Comparison of ENCODE assay signal across 15 mouse cellular contexts in the genomic region with DNA sequence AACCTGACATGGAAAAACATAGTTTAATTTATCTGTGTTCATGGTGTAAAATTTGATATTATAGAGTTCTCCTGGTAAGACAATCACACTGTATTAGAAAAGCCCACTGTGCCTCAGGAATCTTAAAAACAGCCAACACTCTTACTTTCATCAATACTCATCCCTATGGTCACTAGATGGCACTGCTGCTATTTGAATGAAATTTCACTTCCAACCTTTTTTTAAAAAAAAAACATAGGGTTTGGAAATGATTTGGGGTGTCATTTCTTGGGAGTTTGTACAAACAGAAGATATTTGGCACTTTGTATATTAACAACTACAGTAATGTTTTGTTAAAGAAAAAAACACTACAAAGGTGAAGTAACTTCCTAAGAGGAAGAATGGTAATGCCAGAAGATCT. TPM values are rescaled to one million over a fixed set of nuclear protein-coding genes. Genes with fewer than 3 reads are reported as not detected.
DNase-seq lines count a peak whose midpoint lies in the region; ATAC-seq and TF ChIP-seq lines count a peak whose summit lies in the region.
"Had no signal": no experiment of that assay in that cellular context is flagged by ENCODE, and none has a peak within 500 bp of the region (broad histone marks: within the 10 kb centered on the region; RNA-seq: fewer than 3 reads in every experiment).

No protein-coding gene starts in this region.

- TF ChIP-seq CTCF in hindbrain, postnatal 0 days (IDR thresholded peaks at IDR 0.05; ENCODE audit: low read depth): peak; percentile 65
- no peak for TF ChIP-seq CTCF in brain, embryonic 14.5 days (IDR thresholded peaks at IDR 0.05; ENCODE audit: borderline replicate concordance, extremely low read depth, insufficient read depth, insufficient read length)

- no peak for ATAC-seq in hindbrain, postnatal 0 days
- ATAC-seq in hindbrain, embryonic 12.5 days (ENCODE audit: low FRiP score): no peak
- ATAC-seq in midbrain, embryonic 11.5 days (ENCODE audit: low FRiP score): no peak
- ATAC-seq in midbrain, embryonic 15.5 days (replicated peaks): no peak

- peaks cover 41% of the 10 kb centered on the region for H3K27me3 ChIP-seq in hindbrain, postnatal 0 days (ENCODE audit: insufficient read depth, low read length)
- H3K27me3 ChIP-seq in hindbrain, embryonic 12.5 days: peaks cover 61% of the 10 kb centered on the region
- peaks cover 48% of the 10 kb centered on the region for H3K27me3 ChIP-seq in midbrain, embryonic 11.5 days (ENCODE audit: control insufficient read depth, insufficient read depth, low read length)
- H3K27me3 ChIP-seq in midbrain, embryonic 15.5 days (replicated peaks): peaks cover 66% of the 10 kb centered on the region

- no peak overlapping the region for H3K4me2 ChIP-seq in hindbrain, postnatal 0 days (ENCODE audit: low read depth, low read length)
- no peak overlapping the region for H3K4me2 ChIP-seq in hindbrain, embryonic 12.5 days (replicated peaks)
- no peak overlapping the region for H3K4me2 ChIP-seq in midbrain, embryonic 11.5 days
- H3K4me2 ChIP-seq in midbrain, embryonic 15.5 days: no peak overlapping the region
- H3K4me2 ChIP-seq: embryonic facial prominence, embryonic 15.5 days; neural tube, embryonic 15.5 days had no signal

- H3K4me3 ChIP-seq in hindbrain, postnatal 0 days (ENCODE audit: low read length): no peak overlapping the region
- no peak overlapping the region for H3K4me3 ChIP-seq in hindbrain, embryonic 12.5 days
- no peak overlapping the region for H3K4me3 ChIP-seq in midbrain, embryonic 11.5 days (ENCODE audit: low read depth, low read length)
- H3K4me3 ChIP-seq in midbrain, embryonic 15.5 days: no peak overlapping the region
- H3K4me3 ChIP-seq: embryonic facial prominence, embryonic 15.5 days; midbrain, embryonic 10.5 days; neural tube, embryonic 15.5 days had no signal

- TF ChIP-seq POLR2A in brain, embryonic 14.5 days (IDR thresholded peaks at IDR 0.05; ENCODE audit: borderline replicate concordance, extremely low read depth, insufficient read depth, insufficient read length, poor library complexity, severe bottlenecking): no peak

- no peaks in the 10 kb centered on the region for H3K36me3 ChIP-seq in hindbrain, postnatal 0 days (ENCODE audit: insufficient read depth, low read length)
- no peaks in the 10 kb centered on the region for H3K36me3 ChIP-seq in hindbrain, embryonic 12.5 days
- H3K36me3 ChIP-seq in midbrain, embryonic 11.5 days (ENCODE audit: control insufficient read depth, insufficient read depth, low read length): no peaks in the 10 kb centered on the region
- H3K36me3 ChIP-seq in midbrain, embryonic 15.5 days (replicated peaks): no peaks in the 10 kb centered on the region
- H3K36me3 ChIP-seq: embryonic facial prominence, embryonic 15.5 days; midbrain, embryonic 10.5 days; neural tube, embryonic 15.5 days had no signal

- DNase-seq in hindbrain, postnatal 0 days (ENCODE audit: low spot score): peak; percentile 86
- peak; percentile 86 for DNase-seq in midbrain, embryonic 11.5 days (ENCODE audit: low spot score, missing footprints)
- DNase-seq in brain, embryonic 14.5 days (ENCODE audit: low read depth): peak; percentile 91
- DNase-seq in retina, postnatal 1 day: peak; percentile 71
- DNase-seq in lung, postnatal 36 days: no peak
- DNase-seq: kidney, adult 11 months had no signal

- H3K9ac ChIP-seq in hindbrain, postnatal 0 days (replicated peaks; ENCODE audit: low read length): no peak overlapping the region
- H3K9ac ChIP-seq in hindbrain, embryonic 12.5 days: no peak overlapping the region
- H3K9ac ChIP-seq in midbrain, embryonic 11.5 days (ENCODE audit: low read length): no peak overlapping the region
- no peak overlapping the region for H3K9ac ChIP-seq in midbrain, embryonic 15.5 days
- H3K9ac ChIP-seq: embryonic facial prominence, embryonic 15.5 days; liver, embryonic 14.5 days; neural tube, embryonic 15.5 days had no signal

- H3K4me1 ChIP-seq in hindbrain, postnatal 0 days (ENCODE audit: insufficient read depth, low read length): no peaks in the 10 kb centered on the region
- H3K4me1 ChIP-seq in hindbrain, embryonic 12.5 days: no peaks in the 10 kb centered on the region
- no peaks in the 10 kb centered on the region for H3K4me1 ChIP-seq in midbrain, embryonic 11.5 days (ENCODE audit: control insufficient read depth, insufficient read depth, low read length)
- peaks cover 9% of the 10 kb centered on the region; the same call in 1 of the 2 replicates for H3K4me1 ChIP-seq in midbrain, embryonic 15.5 days
- H3K4me1 ChIP-seq: midbrain, embryonic 10.5 days had no signal

- no peaks in the 10 kb centered on the region for H3K9me3 ChIP-seq in hindbrain, postnatal 0 days (ENCODE audit: low read length)
- no peaks in the 10 kb centered on the region for H3K9me3 ChIP-seq in hindbrain, embryonic 12.5 days (replicated peaks)
- no peaks in the 10 kb centered on the region for H3K9me3 ChIP-seq in midbrain, embryonic 11.5 days (ENCODE audit: control insufficient read depth, low read length)
- H3K9me3 ChIP-seq in midbrain, embryonic 15.5 days: no peaks in the 10 kb centered on the region
- H3K9me3 ChIP-seq: embryonic facial prominence, embryonic 15.5 days; midbrain, embryonic 10.5 days; neural tube, embryonic 15.5 days had no signal

- no peak overlapping the region for H3K27ac ChIP-seq in hindbrain, postnatal 0 days
- H3K27ac ChIP-seq in hindbrain, embryonic 12.5 days: no peak overlapping the region
- no peak overlapping the region for H3K27ac ChIP-seq in midbrain, embryonic 11.5 days (ENCODE audit: low read depth, low read length)
- H3K27ac ChIP-seq in midbrain, embryonic 15.5 days: no peak overlapping the region
- H3K27ac ChIP-seq: embryonic facial prominence, embryonic 15.5 days; liver, embryonic 14.5 days; midbrain, embryonic 10.5 days; neural tube, embryonic 15.5 days had no signal

RNA-seq across cellular contexts. Expression of gene Foxg1, which starts 10.3 kb away (rescaled TPM):
- 0.16 and 2.3 TPM in 2 replicates for total RNA-seq in hindbrain, postnatal 0 days (2014; rRNA removed)
- polyA plus RNA-seq in hindbrain, postnatal 0 days (2015; fragmentation: Nextera tagmentation; extraction: Ambion mirVana): not detected in 2 replicates
- 0.68 and 1.9 TPM in 2 replicates for polyA plus RNA-seq in hindbrain, embryonic 12.5 days (2016; fragmentation: Nextera tagmentation; extraction: Ambion mirVana)
- 0.41 and 0.92 TPM in 2 replicates for polyA plus RNA-seq in midbrain, embryonic 11.5 days (2014; fragmentation: Nextera tagmentation; extraction: Ambion mirVana)
- polyA plus RNA-seq in midbrain, embryonic 15.5 days (2015; fragmentation: Nextera tagmentation; extraction: Ambion mirVana): 1.3 and 2.4 TPM in 2 replicates
- 76.0 and 160 TPM in 2 replicates for polyA plus RNA-seq in brain, embryonic 14.5 days (2012; rRNA removed)
- total RNA-seq: adrenal gland, adult 18-20 months; gastrocnemius, adult 18-20 months had no signal
- polyA plus RNA-seq: liver, embryonic 14.5 days; neural tube, embryonic 15.5 days had no signal

RNA-seq across cellular contexts. Expression of gene Gm43517, which starts 12.8 kb away (rescaled TPM):
- 0.04 TPM in 1 of 2 replicates, not detected in the other for total RNA-seq in hindbrain, postnatal 0 days (2014; rRNA removed)
- not detected in 2 replicates for polyA plus RNA-seq in hindbrain, postnatal 0 days (2015; fragmentation: Nextera tagmentation; extraction: Ambion mirVana)
- 0.07 and 0.08 TPM in 2 replicates for polyA plus RNA-seq in hindbrain, embryonic 12.5 days (2016; fragmentation: Nextera tagmentation; extraction: Ambion mirVana)
- polyA plus RNA-seq in midbrain, embryonic 11.5 days (2014; fragmentation: Nextera tagmentation; extraction: Ambion mirVana): 0.07 TPM in 1 of 2 replicates, not detected in the other
- polyA plus RNA-seq in midbrain, embryonic 15.5 days (2015; fragmentation: Nextera tagmentation; extraction: Ambion mirVana): 0.24 TPM in 1 of 2 replicates, not detected in the other
- 1.5 and 4.7 TPM in 2 replicates for polyA plus RNA-seq in brain, embryonic 14.5 days (2012; rRNA removed)
- total RNA-seq: adrenal gland, adult 18-20 months; gastrocnemius, adult 18-20 months had no signal
- polyA plus RNA-seq: heart, embryonic 16.5 days; liver, embryonic 14.5 days; midbrain, embryonic 10.5 days; neural tube, embryonic 15.5 days had no signal

Comparison
In these comparisons a context has a peak if more than half of its experiments do, and no peak if none do; other contexts are left out.
1. RNA of gene Foxg1, which starts 10.3 kb away (polyA plus RNA-seq): 76.0 to 160 TPM in brain, embryonic 14.5 days; 0.68 to 1.9 TPM in hindbrain, embryonic 12.5 days, 1.3 to 2.4 TPM in midbrain, embryonic 15.5 days, 0.41 to 0.92 TPM in midbrain, embryonic 11.5 days and not detected in hindbrain, postnatal 0 days; every median in the first group is over 10 times any median in the second.